Mouse (Mus musculus): ENCODE measurements around the gene Zfand3. TPM values are rescaled to one million over a fixed set of nuclear protein-coding genes. Genes with fewer than 3 reads are reported as not detected.

The Zfand3 gene
- polyA plus RNA-seq, 1 experiment from 2014 or later: 60.2 TPM

GRCm38 (mm10) chr17:30244651-30245307 lies 240.2 kb downstream of the Zfand3 start:
- WGBS: 57% methylated on average over 14 of the region's 14 CpGs
- Histone ChIP-seq H3K4me2 (no peak overlapping the region; the same call in 1 of the 2 replicates), H3K27me3 (no peaks in the 10 kb centered on the region), H3K9me3 (no peaks in the 10 kb centered on the region), H3K27ac (peak overlapping the region; percentile 62; the same call in 1 of the 2 replicates), H3K4me1 (replicated peaks) (peaks cover 58% of the 10 kb centered on the region), H3K36me3 (no peaks in the 10 kb centered on the region), H3K9ac (replicated peaks) (no peak overlapping the region), H3K4me3 (replicated peaks) (no peak overlapping the region)
- no peak for ATAC-seq (ENCODE audit: insufficient number of reproducible peaks, insufficient read depth, low FRiP score, low TSS enrichment, low read depth)

GRCm38 (mm10) chr17:30245308-30245706 lies 240.8 kb downstream of the Zfand3 start:
- H3K9ac ChIP-seq (replicated peaks): no peak overlapping the region
- no peak for ATAC-seq (ENCODE audit: insufficient number of reproducible peaks, insufficient read depth, low FRiP score, low TSS enrichment, low read depth)
- no peaks in the 10 kb centered on the region for H3K9me3 ChIP-seq
- H3K4me3 ChIP-seq (replicated peaks): no peak overlapping the region
- H3K36me3 ChIP-seq: no peaks in the 10 kb centered on the region
- WGBS: 44% methylated on average over 10 of the region's 10 CpGs
- H3K27me3 ChIP-seq: no peaks in the 10 kb centered on the region
- no peak overlapping the region for H3K4me2 ChIP-seq
- peaks cover 61% of the 10 kb centered on the region for H3K4me1 ChIP-seq (replicated peaks)
- H3K27ac ChIP-seq: peak overlapping the region; percentile 62; the same call in 1 of the 2 replicates

GRCm38 (mm10) chr17:30253028-30253427 lies 248.5 kb downstream of the Zfand3 start:
- Histone ChIP-seq H3K27me3 (no peaks in the 10 kb centered on the region), H3K9ac (replicated peaks) (no peak overlapping the region), H3K36me3 (no peaks in the 10 kb centered on the region), H3K9me3 (no peaks in the 10 kb centered on the region), H3K27ac (no peak overlapping the region), H3K4me3 (replicated peaks) (no peak overlapping the region), H3K4me2 (no peak overlapping the region), H3K4me1 (replicated peaks) (peaks cover 43% of the 10 kb centered on the region)
- ATAC-seq (ENCODE audit: insufficient number of reproducible peaks, insufficient read depth, low FRiP score, low TSS enrichment, low read depth): no peak
- WGBS: 74% methylated on average over 5 of the region's 5 CpGs

- H3K9me3 ChIP-seq: no peaks in the 10 kb centered on the region
- H3K4me1 ChIP-seq (replicated peaks): peaks cover 46% of the 10 kb centered on the region
- WGBS: 53% methylated on average over 7 of the region's 7 CpGs
- H3K27ac ChIP-seq: no peak overlapping the region
- H3K4me2 ChIP-seq: no peak overlapping the region
- no peak overlapping the region for H3K9ac ChIP-seq (replicated peaks)
- H3K27me3 ChIP-seq: no peaks in the 10 kb centered on the region
- no peak for ATAC-seq (ENCODE audit: insufficient number of reproducible peaks, insufficient read depth, low FRiP score, low TSS enrichment, low read depth)
- no peaks in the 10 kb centered on the region for H3K36me3 ChIP-seq
- H3K4me3 ChIP-seq (replicated peaks): no peak overlapping the region
Observed at GRCm38 (mm10) chr17:30253924-30254323, 249.4 kb downstream of the Zfand3 start.

- Histone ChIP-seq H3K4me3 (replicated peaks) (no peak overlapping the region), H3K4me2 (no peak overlapping the region), H3K36me3 (no peaks in the 10 kb centered on the region), H3K4me1 (replicated peaks) (peaks cover 57% of the 10 kb centered on the region), H3K9ac (replicated peaks) (no peak overlapping the region), H3K27ac (no peak overlapping the region), H3K27me3 (no peaks in the 10 kb centered on the region), H3K9me3 (no peaks in the 10 kb centered on the region)
- 66% methylated on average over 8 of the region's 8 CpGs for WGBS
- no peak for ATAC-seq (ENCODE audit: insufficient number of reproducible peaks, insufficient read depth, low FRiP score, low TSS enrichment, low read depth)
Observed at GRCm38 (mm10) chr17:30255928-30256560, 251.5 kb downstream of the Zfand3 start.

- peaks cover 80% of the 10 kb centered on the region for H3K4me1 ChIP-seq (replicated peaks)
- no peak for ATAC-seq (ENCODE audit: insufficient number of reproducible peaks, insufficient read depth, low FRiP score, low TSS enrichment, low read depth)
- H3K4me3 ChIP-seq (replicated peaks): no peak overlapping the region
Observed at GRCm38 (mm10) chr17:30258480-30258879, 253.9 kb downstream of the Zfand3 start.

GRCm38 (mm10) chr17:30259938-30260337 lies 255.4 kb downstream of the Zfand3 start:
- no peak for ATAC-seq (ENCODE audit: insufficient number of reproducible peaks, insufficient read depth, low FRiP score, low TSS enrichment, low read depth)
- Histone ChIP-seq H3K27me3 (no peaks in the 10 kb centered on the region), H3K4me2 (no peak overlapping the region), H3K9ac (replicated peaks) (no peak overlapping the region), H3K27ac (no peak overlapping the region), H3K4me1 (replicated peaks) (peaks cover 76% of the 10 kb centered on the region), H3K4me3 (replicated peaks) (no peak overlapping the region), H3K36me3 (no peaks in the 10 kb centered on the region), H3K9me3 (no peaks in the 10 kb centered on the region)
- WGBS: 74% methylated on average over 6 of the region's 6 CpGs

More at GRCm38 (mm10) chr17:30258480-30258879, 253.9 kb downstream of the Zfand3 start:
- no peaks in the 10 kb centered on the region for H3K9me3 ChIP-seq
- WGBS: 71% methylated on average over 4 of the region's 4 CpGs
- no peaks in the 10 kb centered on the region for H3K27me3 ChIP-seq
- no peak overlapping the region for H3K27ac ChIP-seq
- H3K4me2 ChIP-seq: no peak overlapping the region
- no peaks in the 10 kb centered on the region for H3K36me3 ChIP-seq
- H3K9ac ChIP-seq (replicated peaks): no peak overlapping the region

Other genes with a start within 250 kb of the Zfand3 start
- 4.6 and 4.7 TPM in 2 replicates for gene Mdga1, start 34.6 kb upstream of the Zfand3 start, polyA plus RNA-seq (2016; fragmentation: Nextera tagmentation; extraction: Ambion mirVana)

All from limb, embryonic 12.5 days (tissue).